Mouse (Mus musculus): ENCODE measurements at regions not wholly inside any gene's neighbourhood (a gene's known extent, or its start where the extent isn't known, plus 50 kb on each side); places are given as distances from the start of the nearest gene placed in this dataset.

DNA sequence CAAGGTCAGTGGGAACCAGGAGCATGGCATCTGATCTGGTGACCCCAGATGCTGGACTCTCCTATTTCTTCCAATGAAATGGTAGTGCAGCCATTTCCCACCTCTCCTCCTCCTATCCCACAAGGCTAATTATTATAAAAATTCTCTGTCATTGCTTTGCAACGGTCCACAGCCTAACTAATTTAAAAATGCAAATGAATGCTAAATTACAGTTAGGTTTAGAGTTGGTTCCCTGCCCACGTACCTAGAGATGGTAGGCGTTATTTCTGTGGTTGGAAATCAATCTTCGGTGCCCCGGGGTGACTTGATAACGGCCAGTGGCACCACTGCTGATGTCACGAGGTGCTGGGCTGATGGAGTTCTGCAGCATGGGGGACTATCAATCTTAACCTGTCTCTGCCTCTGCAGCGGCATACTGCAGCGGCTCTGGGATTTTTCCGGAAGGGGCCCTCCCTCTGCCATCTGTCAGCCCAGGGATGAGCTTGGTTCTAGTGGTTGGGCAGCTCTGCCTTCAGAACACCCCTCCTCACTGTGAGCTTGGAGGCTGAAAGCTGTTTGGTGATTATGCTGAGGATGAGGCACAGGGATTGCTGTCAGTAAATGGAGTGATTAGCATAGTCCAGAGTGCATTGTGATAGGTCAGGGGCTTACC lies 66.5 kb downstream of the Nmur2 start:
- no peak for TF ChIP-seq CTCF (IDR thresholded peaks at IDR 0.05; ENCODE audit: borderline replicate concordance, extremely low read depth, insufficient read depth, insufficient read length)
- no peak for TF ChIP-seq POLR2A (IDR thresholded peaks at IDR 0.05; ENCODE audit: borderline replicate concordance, extremely low read depth, insufficient read depth, insufficient read length, poor library complexity, severe bottlenecking)
